Mouse (Mus musculus) layer of hippocampus, postnatal 14 days (tissue): ENCODE measurements around the gene Nol3. TPM values are rescaled to one million over a fixed set of nuclear protein-coding genes. Genes with fewer than 3 reads are reported as not detected.

Source experiments
- DNase-seq, 2 experiments: peaks; one replicate each; pipeline ENCODE4 v3.0.0; 2021 to 2022; ENCODE audit warnings: low spot score in 2 of 2, mixed read lengths in 1 of 2
- total RNA-seq, 2 experiments: library from RNA; stranded (reverse); gene quantifications; 2 replicates each; pipeline ENCODE4 v1.2.3; 2021

Gene Nol3
- total RNA-seq, 2 experiments from 2014 or later, result 5.8 to 5.9 TPM

- DNase-seq, result peak in 1 of 2 experiments; percentile 55
Measured at GRCm38 (mm10) chr8:105305211-105306145, 29.5 kb downstream of the Nol3 start, which contains the start of gene Elmo3. Gene Elmo3, plus strand, starts transcription at chr8:105305601.

GRCm38 (mm10) chr8:105306146-105306691, 30.3 kb downstream of the Nol3 start:
- no peak for DNase-seq

GRCm38 (mm10) chr8:105307670-105308069, 31.7 kb downstream of the Nol3 start:
- DNase-seq, result no peak

- no peak for DNase-seq
Measured at GRCm38 (mm10) chr8:105308428-105308827, 32.5 kb downstream of the Nol3 start.

- no peak for DNase-seq
Measured at GRCm38 (mm10) chr8:105309142-105309847, 33.4 kb downstream of the Nol3 start.

- no peak for DNase-seq
Measured at GRCm38 (mm10) chr8:105310118-105310517, 34.2 kb downstream of the Nol3 start.

GRCm38 (mm10) chr8:105311718-105312117, 35.8 kb downstream of the Nol3 start:
- no peak for DNase-seq

GRCm38 (mm10) chr8:105312891-105313481, 37.0 kb downstream of the Nol3 start:
- no peak for DNase-seq

GRCm38 (mm10) chr8:105313622-105314402, 37.9 kb downstream of the Nol3 start:
- DNase-seq, result no peak

- no peak for DNase-seq
Measured at GRCm38 (mm10) chr8:105315073-105315769, 39.3 kb downstream of the Nol3 start.

- DNase-seq, result no peak
Measured at GRCm38 (mm10) chr8:105317941-105318340, 42.0 kb downstream of the Nol3 start.

GRCm38 (mm10) chr8:105318662-105319190, 42.8 kb downstream of the Nol3 start:
- DNase-seq, result no peak

GRCm38 (mm10) chr8:105323183-105323582, 47.2 kb downstream of the Nol3 start:
- DNase-seq, result no peak

- no peak for DNase-seq
Measured at GRCm38 (mm10) chr8:105325641-105326093, 49.7 kb downstream of the Nol3 start.

GRCm38 (mm10) chr8:105326141-105326672, 50.3 kb downstream of the Nol3 start, which contains the start of the genes Lrrc29 and Tmem208:
Gene Lrrc29, minus strand, starts transcription at chr8:105326278.
Gene Tmem208, plus strand, starts transcription at chr8:105326354.
- peak; percentile 96 to 98 for DNase-seq

- no peak for DNase-seq
Measured at GRCm38 (mm10) chr8:105326968-105327367, 51.0 kb downstream of the Nol3 start.

GRCm38 (mm10) chr8:105330325-105330724, 54.4 kb downstream of the Nol3 start:
- no peak for DNase-seq

- DNase-seq, result no peak
Measured at GRCm38 (mm10) chr8:105331469-105331868, 55.5 kb downstream of the Nol3 start.
